Mouse (Mus musculus) hindbrain, embryonic 14.5 days (tissue): ENCODE results near the gene 1190005I06Rik. TPM values are rescaled to one million over a fixed set of nuclear protein-coding genes. Genes with fewer than 3 reads are reported as not detected.

ENCODE experiments used
- ATAC-seq: fragments of 200-750 bp; cut with Nextera tagmentation; 2 replicates; pipeline ENCODE4 v1.8.0; 2017; ENCODE audit warnings: moderate number of reproducible peaks, mild to moderate bottlenecking, moderate TSS enrichment, moderate library complexity; ENCODE audit not compliant: low FRiP score
- DNase-seq: peaks from one replicate; pipeline ENCODE4 v3.0.0-alpha.2; 2015; ENCODE audit warnings: low spot score
- H3K27ac ChIP-seq: fragments of 300-500 bp; sonication (generic); 2 replicates; pipeline ENCODE4 v1.5.1; 2014; ENCODE audit warnings: mild to moderate bottlenecking, moderate library complexity
- H3K27me3 ChIP-seq: fragments of 300-500 bp; sonication (generic); 2 replicates; pipeline ENCODE4 v1.6.1; 2014; ENCODE audit warnings: mild to moderate bottlenecking, low read length, mixed read lengths; ENCODE audit not compliant: control insufficient read depth, insufficient read depth
- H3K36me3 ChIP-seq: fragments of 300-500 bp; sonication (generic); replicated peaks from 2 replicates; pipeline ENCODE4 v1.6.1; 2014; ENCODE audit not compliant: control insufficient read depth, insufficient read depth
- H3K4me1 ChIP-seq: fragments of 300-500 bp; sonication (generic); replicated peaks from 2 replicates; pipeline ENCODE4 v1.6.1; 2014; ENCODE audit warnings: antibody characterized with exemption, low read length, mixed read lengths; ENCODE audit not compliant: control insufficient read depth, insufficient read depth
- H3K4me2 ChIP-seq: fragments of 300-500 bp; sonication (generic); replicated peaks from 2 replicates; pipeline ENCODE4 v1.6.1; 2014; ENCODE audit warnings: mild to moderate bottlenecking, moderate library complexity
- H3K4me3 ChIP-seq: fragments of 300-500 bp; sonication (generic); replicated peaks from 2 replicates; pipeline ENCODE4 v1.5.1; 2014; ENCODE audit warnings: mild to moderate bottlenecking, low read length
- H3K9ac ChIP-seq: fragments of 300-500 bp; sonication (generic); 2 replicates; pipeline ENCODE4 v1.6.1; 2014
- H3K9me3 ChIP-seq: fragments of 300-500 bp; sonication (generic); 2 replicates; pipeline ENCODE4 v1.6.1; 2016; ENCODE audit warnings: low read length; ENCODE audit not compliant: control insufficient read depth
- WGBS: fragments of 180-500 bp; shearing (Covaris S2); extraction: QIAGEN DNeasy Blood & Tissue Kit; methylation state at CpG from one replicate; pipeline ENCODE4 v1.1.7; 2014; 5-methylcytosine and 5-hydroxymethylcytosine counted together
- polyA plus RNA-seq: library from polyadenylated mRNA; unstranded; fragments of >200 nt; fragmentation: Nextera tagmentation; extraction: Ambion mirVana; gene quantifications from 2 replicates; pipeline ENCODE4 v1.2.1, GENCODE M21; 2014

1190005I06Rik gene
- polyA plus RNA-seq, 1 experiment from 2014 or later, result 12.4 TPM

GRCm38 (mm10) chr8:120656322-120657052, 9.1 kb upstream of the 1190005I06Rik start:
- Histone ChIP-seq H3K4me2 (no peak overlapping the region), H3K9ac (no peak overlapping the region), H3K36me3 (peaks cover 54% of the 10 kb centered on the region), H3K4me3 (no peak overlapping the region), H3K27me3 (no peaks in the 10 kb centered on the region), H3K4me1 (no peaks in the 10 kb centered on the region), H3K27ac (no peak overlapping the region), H3K9me3 (no peaks in the 10 kb centered on the region)
- ATAC-seq (no peak), DNase-seq (no peak)
- WGBS, result 78% methylated on average over 7 of the region's 7 CpGs

- 76% methylated on average over 7 of the region's 7 CpGs for WGBS
- Histone ChIP-seq H3K27ac (no peak overlapping the region), H3K4me3 (no peak overlapping the region), H3K36me3 (no peaks in the 10 kb centered on the region), H3K9ac (no peak overlapping the region), H3K9me3 (no peaks in the 10 kb centered on the region), H3K27me3 (no peaks in the 10 kb centered on the region), H3K4me1 (no peaks in the 10 kb centered on the region), H3K4me2 (no peak overlapping the region)
- DNase-seq (peak; percentile 66), ATAC-seq (peak; percentile 72; the same call in 1 of the 2 replicates)
Observed at GRCm38 (mm10) chr8:120644663-120645062, 2.8 kb downstream of the 1190005I06Rik start.

- H3K4me2 ChIP-seq, result no peak overlapping the region
- H3K36me3 ChIP-seq, result no peaks in the 10 kb centered on the region
- no peak for ATAC-seq
- no peak overlapping the region for H3K9ac ChIP-seq
- DNase-seq, result no peak
- no peaks in the 10 kb centered on the region for H3K4me1 ChIP-seq
- no peak overlapping the region for H3K4me3 ChIP-seq
- H3K27ac ChIP-seq, result no peak overlapping the region
- 83% methylated on average over 10 of the region's 10 CpGs for WGBS
- H3K9me3 ChIP-seq, result no peaks in the 10 kb centered on the region
- no peaks in the 10 kb centered on the region for H3K27me3 ChIP-seq
Observed at GRCm38 (mm10) chr8:120642031-120642662, 5.3 kb downstream of the 1190005I06Rik start.

GRCm38 (mm10) chr8:120641245-120641644, 6.2 kb downstream of the 1190005I06Rik start:
- no peak overlapping the region for H3K4me3 ChIP-seq
- 45% methylated on average over 8 of the region's 8 CpGs for WGBS
- H3K27ac ChIP-seq, result no peak overlapping the region
- H3K9ac ChIP-seq, result no peak overlapping the region
- no peaks in the 10 kb centered on the region for H3K36me3 ChIP-seq
- H3K27me3 ChIP-seq, result no peaks in the 10 kb centered on the region
- ATAC-seq (no peak), DNase-seq (no peak)
- H3K4me2 ChIP-seq, result no peak overlapping the region
- H3K4me1 ChIP-seq, result no peaks in the 10 kb centered on the region
- no peaks in the 10 kb centered on the region for H3K9me3 ChIP-seq

- Histone ChIP-seq H3K27me3 (peaks cover 9% of the 10 kb centered on the region), H3K27ac (no peak overlapping the region), H3K36me3 (no peaks in the 10 kb centered on the region), H3K4me3 (peak overlapping the region; percentile 73), H3K9ac (peak overlapping the region; percentile 83), H3K9me3 (no peaks in the 10 kb centered on the region), H3K4me1 (peaks cover 11% of the 10 kb centered on the region), H3K4me2 (peak overlapping the region; percentile 100)
- ATAC-seq (no peak), DNase-seq (peak; percentile 41)
- WGBS, result under 1% methylated on average over 28 of the region's 42 CpGs
Observed at GRCm38 (mm10) chr8:120634329-120634839, 13.0 kb downstream of the 1190005I06Rik start.

- H3K9ac ChIP-seq, result peak overlapping the region; percentile 83
- peak; percentile 59; the same call in 1 of the 2 replicates for ATAC-seq
- no peaks in the 10 kb centered on the region for H3K36me3 ChIP-seq
- peaks cover 9% of the 10 kb centered on the region for H3K27me3 ChIP-seq
- H3K9me3 ChIP-seq, result no peaks in the 10 kb centered on the region
- H3K27ac ChIP-seq, result no peak overlapping the region
- peak overlapping the region; percentile 73 for H3K4me3 ChIP-seq
- DNase-seq, result no peak
- peaks cover 11% of the 10 kb centered on the region for H3K4me1 ChIP-seq
- peak overlapping the region; percentile 100 for H3K4me2 ChIP-seq
- WGBS, result under 1% methylated on average over 44 of the region's 44 CpGs
Observed at GRCm38 (mm10) chr8:120633665-120634271, 13.7 kb downstream of the 1190005I06Rik start.

- Histone ChIP-seq H3K4me1 (peaks cover 11% of the 10 kb centered on the region), H3K4me2 (peak overlapping the region; percentile 100), H3K9ac (peak overlapping the region; percentile 83), H3K36me3 (no peaks in the 10 kb centered on the region), H3K9me3 (no peaks in the 10 kb centered on the region), H3K4me3 (peak overlapping the region; percentile 73), H3K27ac (no peak overlapping the region), H3K27me3 (peaks cover 9% of the 10 kb centered on the region)
- ATAC-seq, result no peak
- DNase-seq, result no peak
- WGBS, result 24% methylated on average over 17 of the region's 17 CpGs
Observed at GRCm38 (mm10) chr8:120632969-120633664, 14.3 kb downstream of the 1190005I06Rik start.

- 74% methylated on average over 21 of the region's 21 CpGs for WGBS
- Histone ChIP-seq H3K9me3 (no peaks in the 10 kb centered on the region), H3K36me3 (no peaks in the 10 kb centered on the region), H3K27ac (no peak overlapping the region), H3K4me3 (no peak overlapping the region), H3K27me3 (peaks cover 9% of the 10 kb centered on the region), H3K4me1 (peaks cover 11% of the 10 kb centered on the region), H3K4me2 (no peak overlapping the region), H3K9ac (no peak overlapping the region)
- no peak for ATAC-seq
- no peak for DNase-seq
Observed at GRCm38 (mm10) chr8:120631441-120632375, 15.7 kb downstream of the 1190005I06Rik start.
